Mouse (Mus musculus) kidney, embryonic 15.5 days (tissue): ENCODE data around the gene Caskin2. TPM values are rescaled to one million over a fixed set of nuclear protein-coding genes. Genes with fewer than 3 reads are reported as not detected.
"Not testable (repeated sequence)": the region's sequence is repeated elsewhere in the genome, so short reads cannot be mapped to it uniquely, and the experiment has no call there.

Experiments used
- ATAC-seq: fragments of 200-750 bp; cut with Nextera tagmentation; replicated peaks from 2 replicates; pipeline ENCODE4 v1.8.0; 2017; ENCODE audit warnings: moderate TSS enrichment; ENCODE audit not compliant: low FRiP score
- H3K27ac ChIP-seq: fragments of 300-500 bp; sonication (generic); 2 replicates; pipeline ENCODE4 v1.5.1; 2015; ENCODE audit warnings: mild to moderate bottlenecking, inconsistent platforms
- H3K27me3 ChIP-seq: fragments of 300-500 bp; sonication (generic); 2 replicates; pipeline ENCODE4 v1.6.1; 2015; ENCODE audit warnings: inconsistent platforms
- H3K36me3 ChIP-seq: fragments of 300-500 bp; sonication (generic); 2 replicates; pipeline ENCODE4 v1.6.1; 2015; ENCODE audit warnings: inconsistent platforms
- H3K4me1 ChIP-seq: fragments of 300-500 bp; sonication (generic); 2 replicates; pipeline ENCODE4 v1.6.1; 2015; ENCODE audit warnings: inconsistent platforms
- H3K4me2 ChIP-seq: fragments of 300-500 bp; sonication (generic); 2 replicates; pipeline ENCODE4 v1.6.1; 2015; ENCODE audit warnings: moderate library complexity, mild to moderate bottlenecking, inconsistent platforms
- H3K4me3 ChIP-seq: fragments of 300-500 bp; sonication (generic); replicated peaks from 2 replicates; pipeline ENCODE4 v1.5.1; 2015; ENCODE audit warnings: mild to moderate bottlenecking, inconsistent platforms
- H3K9ac ChIP-seq: fragments of 300-500 bp; sonication (generic); 2 replicates; pipeline ENCODE4 v1.6.1; 2015; ENCODE audit warnings: mild to moderate bottlenecking, inconsistent platforms
- H3K9me3 ChIP-seq: fragments of 300-500 bp; sonication (generic); replicated peaks from 2 replicates; pipeline ENCODE4 v1.6.1; 2016; ENCODE audit warnings: inconsistent platforms
- WGBS: fragments of 180-500 bp; shearing (Covaris S2); methylation state at CpG from one replicate; pipeline ENCODE4 v1.1.7; 2015; ENCODE audit warnings: mixed read lengths; 5-methylcytosine and 5-hydroxymethylcytosine counted together
- polyA plus RNA-seq: library from polyadenylated mRNA; unstranded; fragments of >200 nt; fragmentation: Nextera tagmentation; extraction: Ambion mirVana; gene quantifications from 2 replicates; pipeline ENCODE4 v1.2.1, GENCODE M21; 2015

The Caskin2 gene
- polyA plus RNA-seq: 17.3 and 20.9 TPM in 2 replicates

DNA sequence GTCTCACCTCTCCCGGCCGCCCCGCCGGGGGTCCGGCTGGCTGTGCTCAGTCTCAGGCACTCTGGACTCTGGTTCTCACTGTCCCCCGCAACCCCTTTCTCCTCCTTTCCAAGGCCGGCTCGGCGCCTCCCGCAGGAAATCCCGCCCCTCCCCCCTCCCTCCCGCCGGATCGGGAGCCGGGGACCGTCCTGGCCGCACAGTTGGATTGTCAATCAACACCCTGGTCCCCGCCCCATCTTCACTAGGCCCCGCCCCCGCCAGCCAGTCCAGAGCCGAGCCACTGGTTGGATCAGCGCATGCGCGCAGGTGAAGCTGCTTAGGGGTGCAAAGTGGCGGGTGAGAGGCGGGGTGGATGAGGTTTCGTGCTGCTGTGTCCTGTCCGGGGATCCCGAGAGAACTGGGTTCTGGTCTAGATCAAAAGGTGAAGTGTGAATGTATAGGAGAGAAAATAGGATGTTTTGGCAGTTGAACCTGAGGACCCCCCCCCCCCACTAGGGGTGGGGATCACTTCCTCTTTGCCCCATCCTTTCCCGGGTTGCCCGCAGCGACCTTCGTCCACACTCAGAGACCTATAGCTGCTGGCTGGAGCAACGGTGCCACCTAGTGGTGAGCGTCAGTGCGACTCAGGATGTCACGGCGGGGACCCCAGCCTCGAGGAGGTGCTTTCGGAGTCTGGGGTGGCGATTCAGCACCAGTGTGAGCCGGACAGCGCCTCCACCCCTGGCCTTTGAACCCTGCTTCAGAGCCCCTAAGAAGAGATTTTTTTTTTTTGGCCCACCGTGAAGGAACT lies at the start of gene Caskin2:
TSS of gene Caskin2 (minus strand) at position 133 of the 790 bp plus-strand sequence.
- Histone ChIP-seq H3K4me3 (peak within 1 kb of the TSS; percentile 83), H3K4me1 (peaks cover 58% of the 10 kb centered on the region), H3K4me2 (peak within 1 kb of the TSS; percentile 94), H3K9me3 (no peaks in the 10 kb centered on the region), H3K36me3 (peaks cover 38% of the 10 kb centered on the region), H3K9ac (peak within 1 kb of the TSS; percentile 82), H3K27me3 (no peaks in the 10 kb centered on the region), H3K27ac (peak within 1 kb of the TSS; percentile 83)
- ATAC-seq: peak; percentile 91
- WGBS: under 1% methylated on average over 44 of the region's 44 CpGs

DNA sequence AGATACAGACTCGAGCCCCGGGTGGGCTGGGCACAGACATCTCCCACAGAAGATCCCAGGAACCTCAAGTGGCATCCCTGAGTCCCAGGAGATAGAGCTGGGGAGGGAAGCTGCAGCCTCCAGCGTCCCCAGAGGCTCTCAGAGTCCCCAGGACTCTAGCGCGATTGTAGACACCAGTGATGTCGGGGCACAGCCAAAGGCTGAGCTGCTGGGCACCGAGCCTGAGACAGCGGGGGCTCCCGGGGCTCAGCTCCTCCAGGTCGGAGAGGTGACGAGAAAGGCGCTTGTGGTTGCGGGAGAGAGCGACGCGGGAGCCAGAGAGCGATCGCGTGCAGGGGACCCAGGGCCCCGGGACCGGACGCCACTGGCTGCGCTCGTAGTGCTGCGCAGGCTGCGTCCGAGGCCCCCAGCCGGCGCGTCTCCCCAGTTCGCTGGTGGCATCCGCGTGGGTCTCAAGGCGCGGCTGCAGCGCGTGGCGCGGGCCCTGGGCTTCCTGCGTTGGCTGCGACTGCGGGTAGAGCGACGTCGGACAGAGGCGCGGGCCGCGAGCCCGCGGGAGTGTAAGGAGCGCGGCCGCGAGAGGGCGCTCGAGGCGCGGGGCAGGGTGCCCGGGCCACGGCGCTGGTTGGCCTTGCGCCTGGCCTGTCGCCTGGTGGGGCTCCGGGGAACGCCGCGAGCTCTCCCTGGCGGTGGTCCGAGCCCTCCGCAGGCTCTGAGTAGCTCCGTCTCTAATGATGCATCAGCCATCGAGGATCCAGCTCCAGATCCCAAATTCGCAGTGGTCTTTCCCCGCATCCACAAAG lies 45.9 kb upstream of the Caskin2 start:
- peak; percentile 90 for ATAC-seq
- Histone ChIP-seq H3K27me3 (peaks cover 59% of the 10 kb centered on the region), H3K9me3 (no peaks in the 10 kb centered on the region), H3K4me3 (peak overlapping the region; percentile 47), H3K4me1 (peaks cover 21% of the 10 kb centered on the region), H3K27ac (no peak overlapping the region), H3K36me3 (peaks cover 20% of the 10 kb centered on the region), H3K9ac (peak overlapping the region; percentile 53), H3K4me2 (peak overlapping the region; percentile 77)
- 2% methylated on average over 75 of the region's 75 CpGs for WGBS

DNA sequence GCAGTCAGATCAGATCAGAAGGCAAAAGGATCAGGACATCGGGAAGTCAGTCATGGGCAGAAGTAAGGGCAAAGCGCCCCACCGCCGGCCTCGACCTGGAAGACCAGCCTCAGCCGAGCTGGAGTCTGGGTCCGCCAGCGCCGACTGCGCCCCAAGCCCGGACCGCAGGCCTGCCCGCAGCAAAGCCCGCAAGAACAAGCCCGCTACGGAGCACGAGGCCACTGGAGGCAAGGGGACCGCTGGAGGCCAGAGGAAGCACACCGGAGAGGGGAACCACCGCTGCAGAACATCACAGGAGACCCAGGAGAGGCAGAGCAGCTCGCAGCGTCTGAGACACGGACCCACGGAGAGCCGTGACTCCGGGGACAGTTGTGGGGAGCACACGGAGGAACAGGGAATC lies 44.9 kb upstream of the Caskin2 start, which contains the start of gene Myo15b:
TSS of gene Myo15b (plus strand) at position 53 of the 400 bp plus-strand sequence.
- ATAC-seq: no peak
- Histone ChIP-seq H3K27ac (no peak within 1 kb of the TSS), H3K9me3 (no peaks in the 10 kb centered on the region), H3K27me3 (peaks cover 59% of the 10 kb centered on the region), H3K36me3 (peaks cover 30% of the 10 kb centered on the region), H3K4me3 (peak within 1 kb of the TSS; percentile 47), H3K4me2 (peak within 1 kb of the TSS; percentile 77), H3K4me1 (peaks cover 21% of the 10 kb centered on the region), H3K9ac (peak within 1 kb of the TSS; percentile 53)
- WGBS: 12% methylated on average over 27 of the region's 27 CpGs

DNA sequence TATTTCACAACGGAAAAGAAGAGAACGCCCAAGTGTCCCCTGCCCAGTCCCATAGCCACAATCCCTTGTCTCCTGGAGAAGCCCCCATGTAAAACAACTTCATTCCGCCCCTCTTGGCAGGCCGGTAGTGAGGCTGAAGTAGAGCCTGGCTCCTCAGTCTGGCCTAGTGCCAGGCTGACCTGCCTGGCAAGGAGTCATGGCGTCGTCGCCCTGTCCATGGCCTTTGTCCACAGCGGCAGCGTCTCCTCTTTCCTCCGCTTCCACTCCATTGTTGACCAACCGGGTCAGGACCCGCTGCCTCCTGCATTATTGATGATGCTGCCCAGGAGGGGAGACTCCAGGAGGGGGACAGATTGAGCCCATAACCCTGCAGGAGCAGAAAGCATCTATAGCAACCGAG lies 44.5 kb upstream of the Caskin2 start:
- H3K9ac ChIP-seq: no peak overlapping the region
- no peak overlapping the region for H3K4me2 ChIP-seq
- peaks cover 34% of the 10 kb centered on the region for H3K36me3 ChIP-seq
- H3K27ac ChIP-seq: no peak overlapping the region
- peaks cover 21% of the 10 kb centered on the region for H3K4me1 ChIP-seq
- peaks cover 59% of the 10 kb centered on the region for H3K27me3 ChIP-seq
- WGBS: 52% methylated on average over 13 of the region's 13 CpGs
- ATAC-seq: no peak
- no peaks in the 10 kb centered on the region for H3K9me3 ChIP-seq
- H3K4me3 ChIP-seq: 0 out of 2 replicates have a peak overlapping the region, but pooled peaks have one; percentile 47

DNA sequence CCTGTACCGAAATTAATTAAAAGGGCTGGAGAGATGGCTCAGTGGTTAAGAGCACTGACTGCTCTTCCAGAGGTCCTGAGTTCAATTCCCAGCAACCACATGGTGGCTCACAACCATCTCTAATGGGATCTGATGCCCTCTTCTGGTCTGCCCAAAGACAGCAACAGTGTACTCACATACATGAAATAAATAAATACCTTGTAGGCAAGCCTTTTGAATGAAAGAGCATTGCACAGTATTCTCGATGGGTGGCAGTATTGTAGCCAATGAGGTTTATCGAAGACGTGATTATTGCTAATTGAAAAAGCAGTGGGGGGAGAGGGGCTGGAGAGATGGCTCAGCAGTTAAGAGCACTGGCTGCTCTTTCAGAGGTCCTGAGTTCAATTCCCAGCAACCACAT lies 43.7 kb upstream of the Caskin2 start:
- Histone ChIP-seq H3K27me3 (peaks cover 56% of the 10 kb centered on the region), H3K4me1 (peaks cover 21% of the 10 kb centered on the region), H3K36me3 (peaks cover 42% of the 10 kb centered on the region)
- not testable (repeated sequence) for H3K27ac ChIP-seq, ATAC-seq, H3K9me3 ChIP-seq, H3K4me2 ChIP-seq, H3K4me3 ChIP-seq, H3K9ac ChIP-seq
- WGBS: 93% methylated on average over 4 of the region's 4 CpGs

DNA sequence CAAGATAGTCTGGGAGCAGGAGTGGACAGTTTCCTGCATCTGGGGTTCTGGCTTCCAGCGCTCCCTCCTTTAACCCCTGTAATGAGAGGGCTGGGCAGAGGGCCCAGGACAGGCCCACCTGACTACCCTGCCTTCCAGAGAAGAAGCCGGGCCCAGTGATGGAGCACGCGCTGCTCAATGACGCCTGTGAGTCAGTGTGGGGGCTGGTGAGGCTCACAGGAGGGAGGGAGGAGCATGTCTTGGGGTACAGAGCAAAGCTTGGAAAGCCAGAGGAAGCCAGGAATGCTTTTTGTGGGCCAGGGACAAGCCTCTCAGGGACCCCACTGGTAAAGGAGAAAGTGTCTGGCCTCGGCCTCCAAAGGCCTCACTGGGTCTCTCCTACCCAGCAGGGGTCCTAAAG lies 41.2 kb upstream of the Caskin2 start:
- H3K4me3 ChIP-seq: no peak overlapping the region
- peaks cover 16% of the 10 kb centered on the region for H3K4me1 ChIP-seq
- H3K9me3 ChIP-seq: no peaks in the 10 kb centered on the region
- no peak for ATAC-seq
- no peak overlapping the region for H3K27ac ChIP-seq
- peaks cover 31% of the 10 kb centered on the region for H3K27me3 ChIP-seq
- WGBS: 76% methylated on average over 6 of the region's 6 CpGs
- H3K36me3 ChIP-seq: peaks cover 66% of the 10 kb centered on the region
- no peak overlapping the region for H3K9ac ChIP-seq
- no peak overlapping the region for H3K4me2 ChIP-seq

DNA sequence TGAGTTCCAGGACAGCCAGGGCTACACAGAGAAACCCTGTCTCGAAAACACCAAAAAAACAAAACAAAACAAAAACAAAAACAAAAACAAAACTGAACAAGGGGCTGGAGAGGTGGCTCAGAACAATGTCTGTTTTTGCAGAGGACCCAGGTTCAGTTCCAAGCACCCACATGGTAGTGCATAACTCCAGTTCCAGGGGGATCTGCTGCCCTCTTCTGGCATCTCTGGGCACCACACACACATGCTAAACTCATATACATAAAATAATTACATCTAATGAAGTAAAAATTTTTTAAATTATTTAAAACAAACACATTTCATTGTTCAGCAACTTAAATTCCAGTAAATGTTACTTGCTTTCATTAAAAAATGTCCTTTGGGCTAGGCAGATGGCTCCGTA lies 32.4 kb upstream of the Caskin2 start:
- peaks cover 59% of the 10 kb centered on the region for H3K36me3 ChIP-seq
- no peak overlapping the region for H3K4me2 ChIP-seq
- no peak for ATAC-seq
- 0 out of 2 replicates have a peak, but pooled peaks cover 5% of the 10 kb centered on the region for H3K9me3 ChIP-seq
- H3K4me3 ChIP-seq: no peak overlapping the region
- 92% methylated on average over 2 of the region's 2 CpGs for WGBS
- H3K27me3 ChIP-seq: no peaks in the 10 kb centered on the region
- H3K27ac ChIP-seq: no peak overlapping the region
- H3K4me1 ChIP-seq: peaks cover 43% of the 10 kb centered on the region
- H3K9ac ChIP-seq: no peak overlapping the region

DNA sequence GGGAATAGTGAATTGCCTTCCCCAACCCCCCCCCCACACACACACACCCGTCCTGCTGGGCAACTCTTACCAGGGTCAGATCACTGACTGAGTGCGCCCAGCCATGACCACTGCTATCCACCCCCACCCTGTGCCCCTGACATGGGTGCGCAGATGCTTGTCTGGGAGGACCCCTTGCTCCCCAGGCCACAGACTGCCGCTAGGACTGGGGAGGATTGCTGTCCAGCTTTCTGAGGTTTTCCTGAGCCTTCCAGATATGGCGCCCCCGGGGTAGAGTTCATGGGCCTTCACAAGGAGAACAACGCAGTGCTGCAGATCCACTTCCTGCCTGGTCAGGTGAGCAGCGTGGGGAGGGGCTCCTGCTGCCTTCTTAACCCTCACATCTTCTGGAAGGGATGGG lies 30.8 kb upstream of the Caskin2 start:
- 44% methylated on average over 8 of the region's 8 CpGs for WGBS
- H3K4me2 ChIP-seq: peak overlapping the region; percentile 35

DNA sequence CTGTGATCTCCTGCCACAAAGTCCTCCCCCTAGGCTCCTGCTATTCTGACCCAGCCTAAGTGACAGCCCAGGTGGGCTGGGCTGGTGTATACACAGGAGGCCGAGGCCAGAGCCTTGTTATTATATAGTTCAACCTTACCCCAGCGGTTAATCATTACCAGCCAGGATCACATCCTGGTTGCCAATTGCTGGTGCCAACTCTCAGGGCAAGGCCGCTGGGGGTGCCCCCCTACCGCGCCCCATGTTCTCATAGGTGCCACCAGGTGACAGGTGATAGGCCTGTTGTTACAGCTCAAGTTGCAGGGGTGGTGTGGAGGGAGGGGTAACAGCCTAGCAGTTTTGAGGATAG lies 30.4 kb upstream of the Caskin2 start:
- Histone ChIP-seq H3K9me3 (0 out of 2 replicates have a peak, but pooled peaks cover 5% of the 10 kb centered on the region), H3K4me2 (peak overlapping the region; percentile 35), H3K27ac (peak overlapping the region; percentile 93), H3K4me1 (peaks cover 59% of the 10 kb centered on the region), H3K9ac (no peak overlapping the region), H3K4me3 (no peak overlapping the region), H3K27me3 (no peaks in the 10 kb centered on the region), H3K36me3 (peaks cover 40% of the 10 kb centered on the region)
- ATAC-seq: peak; percentile 86
- 70% methylated on average over 5 of the region's 5 CpGs for WGBS

More for the DNA sequence above, 30.8 kb upstream of the Caskin2 start:
- Histone ChIP-seq H3K27ac (peak overlapping the region; percentile 93), H3K9me3 (0 out of 2 replicates have a peak, but pooled peaks cover 5% of the 10 kb centered on the region), H3K4me3 (no peak overlapping the region), H3K9ac (no peak overlapping the region), H3K27me3 (no peaks in the 10 kb centered on the region), H3K4me1 (peaks cover 55% of the 10 kb centered on the region), H3K36me3 (peaks cover 44% of the 10 kb centered on the region)
- ATAC-seq: peak; percentile 81

DNA sequence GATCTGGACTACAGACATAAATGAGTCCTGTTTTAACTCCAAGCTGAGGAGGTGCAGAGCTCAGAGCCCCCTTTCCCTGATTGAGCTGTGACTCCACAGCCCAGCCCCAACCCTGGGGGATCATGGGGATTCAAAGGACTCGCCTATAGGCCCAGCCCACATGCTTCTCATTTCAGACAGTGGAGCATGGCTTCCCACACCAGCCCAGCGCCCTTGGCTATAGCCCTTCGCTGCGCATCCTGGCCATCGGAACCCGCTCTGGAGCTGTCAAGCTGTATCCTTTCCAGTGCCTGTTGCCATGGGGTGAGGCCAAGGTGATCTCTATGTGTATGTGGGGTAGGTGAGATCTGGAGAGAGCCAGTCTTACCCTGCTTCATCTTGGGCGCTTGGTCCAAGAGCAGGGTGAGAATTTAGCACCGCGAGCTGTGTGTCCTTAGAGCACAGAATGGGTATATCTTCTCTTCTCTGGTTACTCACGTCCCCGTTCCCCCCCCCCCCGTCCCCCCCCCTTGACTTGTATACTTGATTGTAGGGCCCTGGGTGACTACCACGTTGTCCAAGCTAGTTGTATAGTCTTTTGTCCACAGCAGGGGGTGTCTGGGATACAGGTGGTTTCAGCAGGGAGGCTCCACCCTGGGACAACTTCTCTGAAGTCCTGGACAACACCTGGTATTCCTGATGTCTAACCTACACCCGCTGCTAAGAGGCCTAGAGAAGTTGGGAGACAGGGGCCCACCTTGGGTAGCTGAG lies 29.9 kb upstream of the Caskin2 start:
- Histone ChIP-seq H3K36me3 (peaks cover 34% of the 10 kb centered on the region), H3K4me1 (peaks cover 64% of the 10 kb centered on the region), H3K27me3 (no peaks in the 10 kb centered on the region), H3K9ac (no peak overlapping the region), H3K4me3 (no peak overlapping the region), H3K27ac (peak overlapping the region; percentile 93), H3K4me2 (peak overlapping the region; percentile 35; the same call in 1 of the 2 replicates), H3K9me3 (0 out of 2 replicates have a peak, but pooled peaks cover 5% of the 10 kb centered on the region)
- WGBS: 83% methylated on average over 12 of the region's 14 CpGs
- ATAC-seq: no peak

DNA sequence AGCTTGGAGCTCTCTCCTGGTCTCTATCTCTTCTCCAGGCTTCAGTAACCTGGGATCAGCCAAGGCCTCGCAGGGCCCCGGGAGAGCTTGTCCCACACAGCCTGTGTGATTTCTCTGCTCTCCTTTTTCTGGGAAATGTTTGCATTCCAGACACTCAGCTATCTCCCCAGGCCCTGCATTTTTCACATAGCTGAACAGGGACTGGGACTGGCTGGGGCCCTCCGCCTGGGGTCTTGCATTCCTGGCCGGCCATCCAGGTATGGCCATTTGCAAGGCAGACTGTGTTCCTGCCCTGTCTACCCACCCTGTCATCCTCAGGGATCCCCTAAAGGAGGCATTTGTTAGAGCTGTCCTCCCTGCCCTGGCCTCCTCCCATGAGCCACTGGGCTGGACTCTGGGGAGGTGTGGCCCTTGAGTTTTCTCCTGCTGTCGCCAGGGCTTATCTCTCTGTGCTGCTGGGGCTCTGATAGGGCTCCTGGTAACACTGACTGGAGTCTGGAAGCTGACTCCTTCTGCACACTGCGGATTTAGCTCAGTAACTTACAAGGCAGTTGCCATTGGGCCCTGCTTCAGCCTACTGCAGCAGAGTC lies 28.6 kb upstream of the Caskin2 start:
- Histone ChIP-seq H3K9me3 (0 out of 2 replicates have a peak, but pooled peaks cover 5% of the 10 kb centered on the region), H3K9ac (peak overlapping the region; percentile 23; the same call in 1 of the 2 replicates), H3K4me1 (peaks cover 67% of the 10 kb centered on the region), H3K4me3 (no peak overlapping the region), H3K4me2 (no peak overlapping the region), H3K27me3 (no peaks in the 10 kb centered on the region), H3K36me3 (peaks cover 23% of the 10 kb centered on the region), H3K27ac (peak overlapping the region; percentile 93)
- WGBS: 26% methylated on average over 6 of the region's 6 CpGs
- ATAC-seq: peak; percentile 10; the same call in 1 of the 2 replicates
